ENCODE assay signal across 17 mouse cellular contexts in genomic region chr12:99765979-99766378, GRCm38 (mm10).
"Had no signal": no experiment of that assay in that cellular context is flagged by ENCODE, and none has a peak within 500 bp of the region (broad histone marks: within the 10 kb centered on the region; RNA-seq: fewer than 3 reads in every experiment).

No protein-coding gene starts in this region.

- H3K27me3 ChIP-seq: lung, embryonic 15.5 days; megakaryocyte, embryonic 14.5 days; midbrain, embryonic 13.5 days; midbrain, embryonic 15.5 days; neural tube, embryonic 12.5 days; stomach, embryonic 15.5 days had no signal

- H3K4me2 ChIP-seq: lung, embryonic 15.5 days; midbrain, embryonic 11.5 days; midbrain, embryonic 13.5 days; midbrain, embryonic 15.5 days; neural tube, embryonic 12.5 days; stomach, embryonic 15.5 days had no signal

- ATAC-seq: lung, postnatal 0 days; midbrain, embryonic 13.5 days; midbrain, embryonic 15.5 days had no signal

- H3K27ac ChIP-seq: lung, embryonic 15.5 days; macrophage; midbrain, embryonic 13.5 days; midbrain, embryonic 15.5 days; neural tube, embryonic 12.5 days; stomach, embryonic 15.5 days; stomach, postnatal 0 days had no signal

- H3K4me3 ChIP-seq: lung, embryonic 15.5 days; megakaryocyte, embryonic 14.5 days; midbrain, embryonic 13.5 days; midbrain, embryonic 15.5 days; neural tube, embryonic 12.5 days; stomach, embryonic 15.5 days had no signal

- H3K4me1 ChIP-seq: lung, embryonic 15.5 days; megakaryocyte, embryonic 14.5 days; midbrain, embryonic 15.5 days; neural tube, embryonic 12.5 days; stomach, embryonic 15.5 days had no signal

- H3K9me3 ChIP-seq: lung, embryonic 15.5 days; megakaryocyte, embryonic 14.5 days; midbrain, embryonic 13.5 days; midbrain, embryonic 15.5 days; neural tube, embryonic 12.5 days; stomach, embryonic 15.5 days had no signal

- DNase-seq: lung, adult 2 months; lung, postnatal 14 days; lung, postnatal 36 days; right cerebral cortex, postnatal 14 days; thymus, adult 2 months; thymus, postnatal 25 days; thymus, postnatal 4 days had no signal

- H3K36me3 ChIP-seq: lung, embryonic 15.5 days; midbrain, embryonic 13.5 days; midbrain, embryonic 15.5 days; neural tube, embryonic 12.5 days; stomach, embryonic 15.5 days had no signal

- H3K9ac ChIP-seq: lung, embryonic 15.5 days; midbrain, embryonic 13.5 days; midbrain, embryonic 15.5 days; neural tube, embryonic 12.5 days; stomach, embryonic 15.5 days had no signal
